Mouse (Mus musculus) right cerebral cortex, postnatal 10 days (tissue): ENCODE measurements around the gene Adcy6.
"Not testable (repeated sequence)": the region's sequence is repeated elsewhere in the genome, so short reads cannot be mapped to it uniquely, and the experiment has no call there.

ENCODE experiments used
- DNase-seq, 2 experiments: peaks; one replicate each; pipeline ENCODE4 v3.0.0; 2021; ENCODE audit warnings: low spot score in 2 of 2

Adcy6 gene

DNA sequence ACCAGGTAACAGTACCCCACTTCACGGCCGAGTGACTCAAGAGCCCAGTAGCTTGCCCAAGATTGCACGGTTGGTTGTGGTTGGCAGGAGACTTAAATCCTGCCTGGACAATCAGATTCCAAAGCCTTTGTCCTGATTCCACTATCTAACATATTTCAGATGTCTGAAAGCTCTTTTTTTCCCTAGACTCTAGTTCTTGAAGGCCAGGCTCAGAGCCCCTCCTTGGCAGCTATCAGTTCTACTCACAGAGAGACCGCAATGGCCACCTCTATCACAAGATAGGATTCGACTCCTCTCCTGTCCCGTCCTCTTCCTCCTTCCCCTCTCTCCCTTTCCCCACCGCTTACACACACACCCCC is 8.1 kb downstream of the Adcy6 start:
- DNase-seq: no peak

DNA sequence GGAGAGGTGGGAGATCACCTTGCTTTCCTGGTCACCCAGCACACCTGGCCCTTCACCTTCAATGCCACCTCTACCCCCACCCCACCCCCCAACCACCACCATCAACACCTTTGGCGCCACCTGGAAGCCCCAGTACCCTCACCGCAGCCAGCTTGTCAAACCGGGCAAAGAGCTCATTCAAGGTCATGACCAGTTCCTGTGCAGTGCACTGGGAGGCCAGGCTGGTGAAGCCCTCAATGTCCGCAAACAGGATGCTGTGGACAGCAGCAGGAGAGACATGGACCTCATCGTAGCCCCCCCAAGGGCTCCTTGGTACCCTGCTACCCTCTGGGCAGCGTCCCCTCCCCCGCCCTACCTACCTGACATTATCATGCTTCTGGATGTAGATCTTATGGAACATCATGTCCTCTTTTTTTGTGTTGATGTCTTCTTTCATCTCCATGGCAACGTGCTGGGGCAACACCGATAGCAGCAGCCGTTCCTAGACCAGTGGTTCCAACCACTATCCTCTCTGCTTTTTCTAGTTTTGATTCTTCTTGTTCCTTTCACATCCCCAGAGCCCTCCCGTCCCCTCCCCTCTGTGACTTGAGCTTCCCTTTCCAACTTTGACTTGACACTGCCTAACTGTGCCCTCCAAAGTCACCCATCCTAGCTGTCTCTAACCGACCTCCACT is 9.7 kb downstream of the Adcy6 start:
- DNase-seq: no peak

DNA sequence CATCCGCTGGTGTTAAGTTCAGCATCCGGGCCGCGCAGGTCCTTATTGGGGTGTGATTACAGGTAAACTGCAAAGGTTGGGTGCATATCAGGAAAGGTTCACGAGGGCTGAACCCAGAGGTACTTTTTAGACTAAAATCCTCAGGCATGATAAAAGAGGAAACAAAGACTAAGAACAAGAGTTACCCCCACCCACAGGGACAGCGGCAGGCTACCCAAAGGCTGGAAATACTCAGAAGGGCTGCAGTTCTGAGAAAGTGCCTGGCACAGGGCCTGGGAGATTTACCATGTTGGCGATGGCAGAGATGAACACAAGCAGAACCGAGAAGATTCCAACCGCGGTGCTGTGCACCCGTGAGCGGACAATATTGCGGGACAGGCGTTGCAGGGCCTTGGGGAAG is 13.3 kb downstream of the Adcy6 start:
- DNase-seq: no peak

DNA sequence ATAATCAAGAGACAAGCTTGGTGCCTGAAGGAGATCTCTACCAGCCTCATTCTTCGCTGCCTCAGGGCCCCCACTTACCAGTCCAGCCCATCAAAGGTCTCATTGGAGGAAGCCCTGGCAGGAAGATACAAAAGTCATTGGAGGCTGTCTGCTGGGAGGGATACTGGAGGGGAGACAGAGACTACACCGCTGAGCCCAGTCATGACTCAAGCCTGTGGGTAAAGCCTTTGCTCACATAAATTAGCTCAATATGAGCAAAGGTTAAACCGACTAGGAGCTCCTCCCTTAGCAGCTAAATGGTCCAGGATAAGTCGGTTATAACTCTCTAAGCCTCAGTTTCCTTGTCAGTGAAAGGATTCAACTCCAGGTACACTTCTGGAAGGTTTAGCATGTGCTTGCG is 14.8 kb downstream of the Adcy6 start:
- no peak for DNase-seq

DNA sequence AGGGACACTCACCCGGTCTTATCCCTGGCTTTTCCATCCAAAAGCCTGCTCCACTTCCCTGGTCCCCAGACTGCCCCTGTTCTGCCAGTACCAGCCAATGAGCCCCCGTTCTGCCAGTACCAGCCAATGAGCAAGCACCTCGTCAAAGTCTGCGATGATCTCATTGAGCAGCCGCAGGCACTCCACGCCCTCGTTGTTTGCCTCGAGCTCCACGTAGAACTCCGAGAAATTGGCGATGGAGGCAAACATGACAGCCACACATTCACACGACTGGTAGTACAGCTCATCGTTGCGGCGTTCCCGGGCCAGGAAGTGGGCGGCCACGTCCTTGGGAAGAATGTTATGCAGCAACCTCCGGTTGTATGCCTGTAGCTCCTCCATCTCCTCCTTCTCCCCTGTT is 15.7 kb downstream of the Adcy6 start:
- no peak for DNase-seq

DNA sequence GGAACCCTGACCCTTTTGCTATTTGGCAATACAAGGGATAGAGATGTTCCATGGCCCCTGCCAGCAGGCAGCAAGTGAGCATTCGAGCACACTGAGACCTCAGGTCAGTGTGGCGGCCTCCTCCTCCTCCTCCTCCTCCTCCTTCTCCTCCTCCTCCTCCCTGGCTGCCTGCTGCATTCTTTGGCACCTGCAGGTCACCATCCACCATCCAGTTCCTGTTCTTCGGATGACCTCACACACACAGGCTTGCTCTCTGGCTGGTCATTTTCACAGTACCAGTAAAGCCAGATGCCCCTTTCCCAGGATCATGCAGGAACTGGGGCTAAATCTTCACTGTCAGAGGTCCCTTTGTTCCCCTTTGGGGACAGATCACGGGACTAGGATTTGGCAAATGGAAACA is 18.5 kb downstream of the Adcy6 start:
- no peak for DNase-seq

DNA sequence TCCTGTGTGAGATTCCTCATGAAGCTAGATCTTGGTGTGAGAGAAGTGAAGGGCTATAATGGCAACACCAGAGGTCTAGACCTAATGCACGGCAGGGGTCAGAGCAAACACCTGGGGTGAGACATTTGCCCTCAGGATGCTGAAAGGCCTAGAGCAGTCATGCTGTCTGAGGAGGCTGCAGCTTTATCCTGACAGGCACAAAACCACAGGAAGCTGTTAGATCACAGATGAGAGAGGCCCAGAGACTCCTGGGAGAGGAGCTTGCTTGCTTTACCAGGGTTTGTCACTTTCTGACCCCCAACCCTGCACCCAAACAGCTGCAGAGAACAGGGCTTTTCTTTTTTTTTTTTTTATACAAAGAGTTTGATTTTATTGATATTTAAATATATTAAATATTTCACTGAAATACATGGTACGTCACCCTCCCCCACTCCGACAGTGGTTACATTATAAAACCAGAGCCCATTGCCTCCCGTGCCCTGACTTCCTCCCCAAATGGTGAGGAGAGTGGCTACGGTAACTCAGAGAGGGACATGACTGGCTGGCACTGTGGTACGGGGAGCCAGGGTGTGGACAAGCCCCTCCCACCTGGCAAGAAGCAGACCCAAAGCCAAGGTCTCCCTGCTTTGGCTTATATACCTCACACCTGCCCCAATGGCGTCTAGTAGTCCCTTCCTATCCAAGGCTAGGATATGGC is 20.1 kb downstream of the Adcy6 start:
- DNase-seq: no peak

DNA sequence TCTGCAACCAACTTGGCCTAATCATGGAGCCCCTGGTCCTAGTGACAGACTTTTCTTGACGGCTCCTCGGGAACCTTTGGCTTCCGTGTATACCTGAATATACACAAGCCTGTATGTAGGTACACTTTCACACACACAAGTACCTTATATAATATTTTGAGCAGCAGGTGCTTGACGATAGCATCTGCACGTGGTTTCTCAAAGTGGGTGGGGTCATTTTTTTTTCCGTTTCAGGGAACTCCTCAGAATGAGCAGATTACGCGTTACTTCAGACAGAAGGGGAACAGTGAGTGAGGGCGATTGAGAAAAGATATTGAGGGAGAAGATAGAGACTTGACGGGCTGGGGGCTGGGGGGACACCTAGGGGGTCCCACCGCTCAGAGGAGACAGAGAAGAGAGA is 22.1 kb downstream of the Adcy6 start:
- no peak for DNase-seq

DNA sequence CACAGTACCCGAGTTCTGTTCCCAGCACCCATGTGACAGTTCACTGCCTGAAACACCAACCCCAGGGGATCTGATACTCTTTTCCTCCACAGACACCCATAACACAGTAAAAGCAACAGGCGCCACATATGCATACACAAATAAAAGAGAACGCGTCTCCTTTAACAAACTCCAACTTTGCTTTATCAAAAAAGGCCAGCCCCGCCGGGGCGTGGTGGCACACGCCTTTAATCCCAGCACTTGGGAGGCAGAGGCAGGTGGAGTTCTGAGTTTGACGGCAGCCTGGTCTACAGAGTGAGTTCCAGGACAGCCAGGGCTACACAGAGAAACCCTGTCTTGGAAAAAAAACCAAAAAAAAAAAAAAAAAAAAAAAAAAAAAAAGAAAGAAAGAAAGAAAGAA is 23.7 kb downstream of the Adcy6 start:
- DNase-seq: not testable (repeated sequence)

DNA sequence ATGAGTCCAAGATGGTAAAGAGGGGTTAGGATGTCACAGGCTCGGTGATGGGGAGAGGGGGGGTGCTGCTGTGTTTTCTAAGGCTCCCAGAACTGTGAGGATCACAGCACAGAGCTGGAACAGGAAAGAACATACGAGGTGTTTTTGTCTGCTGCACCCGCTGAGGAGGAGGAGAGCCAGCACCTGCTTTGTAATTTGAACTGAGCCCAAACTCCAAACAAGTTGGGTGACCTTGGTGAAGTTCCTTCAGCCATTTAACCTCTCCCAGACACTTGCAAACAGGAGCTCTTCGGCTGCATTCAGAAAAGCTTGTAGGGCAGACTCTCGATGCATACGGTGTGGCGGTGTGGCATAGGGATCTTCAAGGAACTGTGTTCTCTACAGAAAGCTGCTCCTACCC is 24.5 kb downstream of the Adcy6 start:
- DNase-seq: no peak

DNA sequence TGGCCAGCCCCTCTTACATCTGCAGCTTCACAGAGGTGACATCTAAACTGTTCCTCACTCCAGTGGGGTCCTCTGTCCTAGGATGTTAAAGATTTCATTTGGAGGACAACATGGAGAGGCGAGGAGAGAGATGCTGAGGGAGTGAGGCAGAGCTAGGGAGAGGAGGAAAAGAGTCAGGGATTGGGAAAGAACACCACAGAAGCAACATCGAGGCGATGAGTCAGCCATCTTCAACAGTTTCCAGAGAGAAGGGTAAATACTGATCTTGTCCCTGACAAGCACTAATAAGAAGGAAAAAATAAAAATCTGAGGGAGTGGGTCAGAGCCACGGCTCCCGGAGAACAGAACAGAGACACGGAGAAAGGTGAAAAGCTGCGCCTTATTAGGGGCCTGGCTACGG is 26.9 kb downstream of the Adcy6 start:
- DNase-seq: no peak

DNA sequence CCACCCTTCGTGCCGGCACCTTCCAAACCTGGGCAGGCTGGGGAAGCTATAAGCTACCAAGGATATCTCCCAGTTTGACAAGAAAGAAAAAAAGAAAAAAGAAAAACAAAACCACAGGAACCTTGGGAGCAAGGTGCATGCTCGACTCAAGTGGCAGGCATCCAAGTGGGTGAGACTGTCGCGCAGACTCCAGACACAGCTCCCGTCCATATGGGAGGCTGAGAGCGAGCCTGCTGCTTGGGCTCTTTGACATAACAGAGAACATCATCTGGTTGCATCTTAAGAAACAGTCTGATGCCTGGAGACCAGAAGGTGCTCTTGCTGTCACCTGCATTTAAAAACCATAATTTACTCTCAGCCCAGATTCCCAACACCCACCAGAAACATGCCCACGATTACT is 27.5 kb downstream of the Adcy6 start:
- peak in 1 of 2 experiments; percentile 60 for DNase-seq

DNA sequence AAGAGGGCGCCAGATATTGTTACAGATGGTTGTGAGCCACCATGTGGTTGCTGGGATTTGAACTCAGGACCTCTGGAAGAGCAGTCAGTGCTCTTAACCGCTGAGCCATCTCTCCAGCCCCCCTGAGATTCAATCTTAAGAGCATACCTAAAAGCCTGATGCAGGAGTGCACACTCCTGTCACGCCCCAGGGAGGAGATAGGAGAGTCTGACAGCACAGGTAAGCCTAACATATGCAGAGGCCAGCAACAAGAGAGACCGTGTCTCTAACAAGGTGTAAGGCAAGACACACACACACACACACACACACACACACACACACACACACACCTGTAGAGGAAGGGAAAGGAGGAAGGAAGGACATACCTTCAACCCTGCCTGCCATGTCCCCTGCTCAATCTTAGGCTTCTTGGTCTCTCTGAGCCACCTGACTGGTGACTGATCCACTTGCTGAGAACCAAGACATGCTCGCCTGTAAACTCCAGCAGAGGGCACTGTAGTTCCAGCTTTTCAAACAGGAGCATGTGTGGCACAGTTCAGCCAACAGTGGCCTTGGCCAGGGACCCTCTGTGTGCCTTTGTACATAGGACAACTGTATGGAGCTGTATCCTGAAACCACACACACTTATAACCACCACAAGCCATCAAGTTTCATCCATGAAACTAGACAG is 29.9 kb downstream of the Adcy6 start:
- DNase-seq: peak; percentile 81 to 86

DNA sequence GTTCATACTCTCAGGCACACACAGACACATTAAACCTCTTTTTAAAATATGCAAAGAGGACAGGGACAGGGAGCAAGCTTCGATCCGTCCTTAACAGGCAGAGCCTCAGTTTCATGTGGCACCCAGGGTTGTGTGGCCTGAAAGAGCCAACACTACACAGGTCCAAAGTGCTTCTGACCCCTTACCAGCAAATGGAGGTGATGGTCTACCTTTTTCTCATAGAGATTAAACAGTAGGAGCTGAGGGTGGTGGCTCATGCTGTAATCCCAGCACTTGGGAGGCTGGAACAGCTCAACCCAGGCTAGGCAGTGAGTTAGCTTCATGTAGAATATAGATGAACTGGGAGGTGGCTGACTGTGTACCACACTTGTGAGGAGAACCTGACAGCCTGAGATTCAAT is 30.6 kb downstream of the Adcy6 start:
- DNase-seq: no peak

DNA sequence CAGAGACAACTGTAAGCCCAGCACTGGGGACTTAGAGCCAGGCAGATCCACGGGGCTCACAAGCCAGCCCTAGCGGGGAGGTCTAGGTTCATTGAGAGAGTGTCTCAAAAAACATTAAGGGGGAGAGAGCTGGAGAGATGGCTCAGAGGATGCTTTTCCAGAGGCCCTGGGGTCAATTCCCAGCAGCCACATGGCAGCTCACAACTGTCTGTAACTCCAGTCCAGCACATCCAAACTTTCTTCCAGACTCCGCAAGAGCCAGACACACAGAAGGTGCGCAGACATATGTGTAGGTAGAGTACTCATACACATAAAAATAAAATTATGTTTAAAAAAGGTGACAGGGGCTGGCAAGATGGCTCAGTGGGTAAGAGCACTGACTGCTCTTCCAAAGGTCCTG is 36.6 kb downstream of the Adcy6 start:
- DNase-seq: no peak

DNA sequence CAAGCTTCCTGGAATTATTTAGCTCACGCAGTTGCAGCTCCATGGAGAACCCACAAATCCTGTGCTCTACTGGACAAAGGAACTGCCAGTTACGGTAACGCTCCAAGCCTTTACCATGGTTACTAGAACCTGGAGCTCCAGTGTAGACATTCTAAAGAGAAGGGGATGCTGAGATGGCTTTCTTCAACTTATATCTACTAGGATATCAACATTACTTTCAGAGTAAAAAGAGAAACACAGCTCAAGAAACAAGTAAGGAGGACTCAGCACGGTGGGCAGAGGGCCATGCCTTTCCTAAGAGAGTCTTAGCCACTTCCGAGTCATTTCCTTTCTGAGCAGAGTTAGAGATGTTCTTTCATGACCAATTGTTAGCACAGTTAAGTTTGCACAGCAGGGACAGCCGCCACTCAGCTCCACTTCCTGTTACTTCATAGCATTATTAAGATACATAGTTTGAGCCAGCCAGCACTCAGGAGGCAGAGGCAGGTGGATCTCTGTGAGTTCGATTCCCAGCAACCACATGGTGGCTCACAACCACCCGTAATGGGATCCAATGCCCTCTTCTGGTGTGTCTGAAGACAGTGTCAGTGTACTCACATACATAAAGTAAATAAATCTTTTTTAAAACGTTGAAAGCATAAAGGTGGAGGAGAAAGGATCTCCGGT is 38.9 kb downstream of the Adcy6 start, which contains the start of the genes Ccnt1 and 4930415O20Rik:
TSS of gene Ccnt1 (minus strand) at position 51 of the 666 bp plus-strand sequence.
TSS of gene 4930415O20Rik (plus strand) at position 132 of the 666 bp plus-strand sequence.
- no peak for DNase-seq

DNA sequence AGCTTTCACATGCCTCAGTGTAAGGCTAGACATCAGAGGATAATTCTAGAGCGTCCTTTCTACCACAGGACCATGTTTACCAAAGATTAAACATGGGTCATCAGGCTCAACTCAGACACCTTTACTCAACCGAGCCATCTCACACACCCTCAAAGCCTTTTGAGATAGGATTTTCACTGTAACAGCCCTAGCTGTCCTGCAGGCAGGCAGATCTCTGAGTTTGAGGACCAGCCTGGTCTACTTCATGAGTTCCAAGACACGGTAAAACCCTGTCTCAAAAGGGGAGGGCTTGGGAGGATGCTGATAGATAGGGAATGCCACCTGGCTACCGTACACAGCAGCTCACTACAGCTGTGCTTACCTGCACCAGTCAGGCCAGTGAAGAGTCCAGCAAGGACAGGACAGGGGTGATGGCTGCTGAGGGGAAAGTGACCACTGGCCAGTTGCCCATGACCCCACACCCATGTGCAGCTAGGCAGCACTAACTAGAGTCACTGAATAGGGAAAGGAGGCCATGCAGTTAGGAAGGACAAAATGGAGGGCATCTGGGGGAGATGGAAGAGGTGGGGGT is 40.0 kb downstream of the Adcy6 start:
- peak in 1 of 2 experiments; percentile 41 for DNase-seq

DNA sequence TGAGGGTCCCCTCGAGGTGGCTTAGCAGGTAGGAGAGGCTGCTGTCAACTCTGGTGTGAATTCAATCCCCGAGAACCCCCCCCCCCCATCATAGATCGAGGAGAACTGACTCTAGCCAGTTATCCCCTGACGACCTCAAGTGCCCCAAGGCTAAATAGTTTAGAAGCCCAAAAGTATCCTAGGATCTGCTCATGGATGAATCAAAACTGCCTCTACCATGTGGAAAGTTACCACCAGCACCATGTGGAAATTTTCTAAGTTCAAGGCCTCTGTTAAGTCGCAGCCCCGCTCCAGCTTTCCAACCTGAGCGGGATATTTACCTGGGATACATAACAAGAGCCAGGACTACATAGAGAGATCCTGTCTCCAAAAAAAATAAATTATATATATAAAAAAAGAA is 40.7 kb downstream of the Adcy6 start:
- no peak for DNase-seq

DNA sequence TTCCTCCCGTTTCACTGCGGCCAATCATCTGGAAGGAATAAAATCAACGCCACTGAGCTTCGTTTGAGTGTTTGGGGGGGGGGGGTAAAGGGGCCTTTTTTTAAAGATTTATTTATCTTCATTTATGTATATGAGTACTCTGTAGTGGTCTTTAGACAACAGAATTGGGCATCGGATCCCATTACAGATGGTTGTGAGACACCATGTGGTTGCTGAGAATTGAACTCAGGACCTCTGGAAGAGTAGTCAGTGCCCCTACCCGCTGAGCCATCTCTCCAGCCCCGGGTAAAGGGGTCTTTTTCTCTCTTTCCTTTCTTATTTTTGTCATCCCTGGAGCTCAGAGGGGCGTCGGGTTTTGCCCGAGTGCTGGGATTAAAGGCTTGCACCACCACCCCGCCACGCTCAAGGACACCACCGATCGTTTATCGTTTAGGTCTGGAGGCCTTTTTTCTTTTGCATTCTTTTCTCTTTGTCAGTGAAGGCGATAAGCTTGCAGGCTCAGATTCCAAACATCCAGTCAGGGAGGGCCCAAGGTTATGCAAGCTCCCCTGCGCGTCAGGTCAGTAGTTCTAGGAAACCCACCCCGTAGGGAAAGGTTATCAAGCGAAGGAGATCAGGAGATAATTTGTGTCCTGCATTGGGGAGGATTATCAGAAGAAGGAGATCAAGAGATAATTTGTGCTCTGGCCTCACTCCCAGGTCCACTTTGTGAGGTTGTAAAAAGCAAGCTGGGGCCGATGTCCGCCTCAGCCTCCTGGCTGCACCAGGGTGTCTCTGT is 41.4 kb downstream of the Adcy6 start:
- peak in 1 of 2 experiments; percentile 39 for DNase-seq

DNA sequence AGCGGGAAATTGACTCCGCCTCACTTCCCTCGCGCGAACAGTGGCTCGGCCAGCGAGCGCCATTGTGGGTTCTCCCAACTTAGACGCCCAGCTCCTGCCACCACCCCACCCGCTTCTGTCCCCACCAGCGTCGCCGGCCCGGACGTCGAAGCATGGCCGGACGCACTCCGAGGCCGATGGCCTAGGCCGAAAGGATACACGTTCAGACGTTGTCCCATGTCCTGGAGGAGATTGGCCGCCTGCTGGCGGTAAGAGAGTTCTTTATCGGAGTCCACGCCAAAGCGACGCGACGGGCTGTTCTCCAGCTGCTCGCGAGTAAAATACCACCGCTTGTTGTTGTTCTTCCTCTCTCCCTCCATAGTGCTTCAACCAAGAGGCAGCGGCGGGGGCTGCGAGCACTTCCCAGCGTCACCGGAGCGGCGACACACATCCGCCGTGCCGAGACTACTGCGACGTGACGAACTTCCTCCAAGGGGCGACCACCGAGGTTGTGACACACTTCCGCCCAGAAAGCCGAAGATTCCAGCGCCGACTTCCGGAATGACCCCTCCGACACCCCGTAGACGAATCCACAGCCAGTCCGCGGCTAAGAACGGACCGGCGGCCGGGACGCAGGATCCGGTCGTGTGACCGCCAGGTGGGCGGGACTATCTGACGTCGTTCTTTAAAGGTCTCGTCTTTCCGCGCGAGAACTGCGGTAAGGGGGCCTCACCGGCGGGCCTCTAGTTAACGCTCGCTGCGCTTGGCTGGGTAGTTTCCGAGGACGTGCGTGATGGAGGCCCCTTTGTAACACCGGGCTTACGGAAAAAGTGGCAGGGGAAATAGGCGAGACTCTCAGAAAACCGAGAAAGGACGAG is 42.4 kb downstream of the Adcy6 start:
- peak; percentile 100 for DNase-seq

DNA sequence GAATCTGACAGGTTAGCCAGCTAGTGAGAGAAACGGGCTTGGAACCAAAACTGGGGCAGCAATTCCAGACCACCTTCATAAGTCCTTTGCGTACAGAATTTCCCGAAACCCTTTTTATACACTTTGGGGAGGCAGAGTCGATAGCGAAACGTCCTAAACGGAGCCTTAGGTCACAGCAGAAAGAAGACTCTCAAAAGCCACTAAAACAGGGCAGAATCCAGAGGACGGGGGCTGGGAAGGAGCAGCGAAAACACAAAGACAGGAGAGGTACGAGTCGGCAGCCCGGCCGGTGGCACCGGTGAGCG is 43.0 kb downstream of the Adcy6 start:
- no peak for DNase-seq
